8 mouse cellular contexts compared by ENCODE assay signal in genomic region chr4:135573251-135573808, GRCm38 (mm10). TPM values are rescaled to one million over a fixed set of nuclear protein-coding genes. Genes with fewer than 3 reads are reported as not detected.
DNase-seq lines count a peak whose midpoint lies in the region; ATAC-seq lines count a peak whose summit lies in the region.

Grhl3 (minus strand) TSS chr4:135573630.

- H3K4me2 ChIP-seq in hindbrain, embryonic 12.5 days (replicated peaks): peak within 1 kb of the TSS; percentile 59
- H3K4me2 ChIP-seq in midbrain, embryonic 11.5 days: peak within 1 kb of the TSS; percentile 56

- H3K27ac ChIP-seq in hindbrain, embryonic 12.5 days: no peak within 1 kb of the TSS
- no peak within 1 kb of the TSS for H3K27ac ChIP-seq in limb, embryonic 10.5 days
- H3K27ac ChIP-seq in midbrain, embryonic 11.5 days (ENCODE audit: low read depth, low read length): no peak within 1 kb of the TSS

- no peaks in the 10 kb centered on the region for H3K9me3 ChIP-seq in hindbrain, embryonic 12.5 days (replicated peaks)
- H3K9me3 ChIP-seq in limb, embryonic 10.5 days (replicated peaks): no peaks in the 10 kb centered on the region
- no peaks in the 10 kb centered on the region for H3K9me3 ChIP-seq in midbrain, embryonic 11.5 days (ENCODE audit: control insufficient read depth, low read length)

- DNase-seq in layer of hippocampus, postnatal 10 days (ENCODE audit: low spot score in 2 of 2): peak; percentile 15 to 21
- DNase-seq in layer of hippocampus, adult 11-12 months (ENCODE audit: low spot score): no peak
- peak; percentile 63 for DNase-seq in embryo, embryonic 9.5 days (ENCODE audit: extremely low spot score)
- DNase-seq in limb, embryonic 10.5 days (ENCODE audit: low spot score): peak; percentile 59
- DNase-seq in midbrain, embryonic 11.5 days (ENCODE audit: low spot score, missing footprints): peak; percentile 94
- peak; percentile 64 for DNase-seq in testis, postnatal 10 days (ENCODE audit: low spot score)

- no peak for ATAC-seq in hindbrain, embryonic 12.5 days (ENCODE audit: low FRiP score)
- no peak for ATAC-seq in midbrain, embryonic 11.5 days (ENCODE audit: low FRiP score)
- no peak for ATAC-seq in inflammation-experienced regulatory T-cells, adult 6 months

- WGBS in hindbrain, embryonic 12.5 days: 1% methylated on average over 31 of the region's 31 CpGs
- 1% methylated on average over 31 of the region's 31 CpGs for WGBS in limb, embryonic 10.5 days
- WGBS in midbrain, embryonic 11.5 days: under 1% methylated on average over 31 of the region's 31 CpGs

- peaks cover 34% of the 10 kb centered on the region for H3K4me1 ChIP-seq in hindbrain, embryonic 12.5 days
- H3K4me1 ChIP-seq in limb, embryonic 10.5 days: peaks cover 59% of the 10 kb centered on the region
- peaks cover 16% of the 10 kb centered on the region for H3K4me1 ChIP-seq in midbrain, embryonic 11.5 days (ENCODE audit: control insufficient read depth, insufficient read depth, low read length)

- H3K4me3 ChIP-seq in hindbrain, embryonic 12.5 days: peak within 1 kb of the TSS; percentile 29
- peak within 1 kb of the TSS; percentile 37 for H3K4me3 ChIP-seq in limb, embryonic 10.5 days
- peak within 1 kb of the TSS; percentile 30 for H3K4me3 ChIP-seq in midbrain, embryonic 11.5 days (ENCODE audit: low read depth, low read length)

- H3K9ac ChIP-seq in hindbrain, embryonic 12.5 days: 0 out of 2 replicates have a peak within 1 kb of the TSS, but pooled peaks have one; percentile 23
- H3K9ac ChIP-seq in midbrain, embryonic 11.5 days (ENCODE audit: low read length): peak within 1 kb of the TSS; percentile 53

- peaks cover 70% of the 10 kb centered on the region for H3K27me3 ChIP-seq in hindbrain, embryonic 12.5 days
- peaks cover 71% of the 10 kb centered on the region for H3K27me3 ChIP-seq in limb, embryonic 10.5 days (ENCODE audit: low read depth, poor library complexity, severe bottlenecking)
- peaks cover 43% of the 10 kb centered on the region for H3K27me3 ChIP-seq in midbrain, embryonic 11.5 days (ENCODE audit: control insufficient read depth, insufficient read depth, low read length)

- no peaks in the 10 kb centered on the region for H3K36me3 ChIP-seq in hindbrain, embryonic 12.5 days
- H3K36me3 ChIP-seq in limb, embryonic 10.5 days: no peaks in the 10 kb centered on the region
- H3K36me3 ChIP-seq in midbrain, embryonic 11.5 days (ENCODE audit: control insufficient read depth, insufficient read depth, low read length): no peaks in the 10 kb centered on the region

RNA-seq across cellular contexts. Expression of gene Grhl3, which starts in this region (rescaled TPM):
- under 1 TPM; 0.30 to 0.65 TPM for total RNA-seq in layer of hippocampus, postnatal 10 days (2021)
- polyA plus RNA-seq in hindbrain, embryonic 12.5 days (2016; fragmentation: Nextera tagmentation; extraction: Ambion mirVana): 3.7 TPM in 2 replicates
- 7.5 and 11.0 TPM in 2 replicates for polyA plus RNA-seq in limb, embryonic 10.5 days (2016; fragmentation: Nextera tagmentation; extraction: Ambion mirVana)
- polyA plus RNA-seq in midbrain, embryonic 11.5 days (2014; fragmentation: Nextera tagmentation; extraction: Ambion mirVana): 3.1 and 3.2 TPM in 2 replicates
- not detected for polyA plus RNA-seq in inflammation-experienced regulatory T-cells, adult 6 months (2017; shearing (Covaris generic))

Comparison
In these comparisons a context has a peak if more than half of its experiments do, and no peak if none do; other contexts are left out.
1. Peak in DNase-seq in layer of hippocampus, postnatal 10 days; RNA of the gene not detected or under 1 TPM.